Mouse (Mus musculus) central nervous system, embryonic 14 days (tissue): ENCODE measurements around the gene Bcl11b. TPM values are rescaled to one million over a fixed set of nuclear protein-coding genes. Genes with fewer than 3 reads are reported as not detected.

Experiments
- polyA plus RNA-seq: library from polyadenylated mRNA; depleted of rRNA; stranded (reverse); fragments of >200 nt; gene quantifications from 2 replicates; pipeline ENCODE4 v1.2.3, GENCODE M21; 2012; rRNA removed

The Bcl11b gene
- 44.0 and 66.4 TPM in 2 replicates for polyA plus RNA-seq

DNA sequence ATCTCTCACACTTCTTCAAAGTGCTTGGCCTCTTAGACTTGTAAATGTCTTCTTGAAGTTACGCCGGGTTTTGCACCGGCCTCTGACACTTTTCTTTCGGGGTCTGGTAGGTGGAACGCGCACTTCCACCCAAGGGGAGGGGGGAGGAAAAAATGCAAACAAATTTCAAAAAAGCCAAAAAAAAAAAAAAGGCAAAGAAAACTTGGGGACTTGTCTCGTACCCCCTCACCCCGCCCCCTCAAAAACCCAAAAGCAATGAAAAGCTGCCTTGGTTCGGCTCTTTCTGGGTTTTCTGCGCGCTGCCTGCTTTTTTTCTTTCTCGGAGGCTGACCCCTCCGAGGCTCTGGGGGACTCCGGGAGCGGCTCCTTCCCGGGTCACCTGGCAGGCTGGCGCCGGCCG lies at the start of gene Bcl11b:
Gene Bcl11b (minus strand): TSS at position 120 of the 400 bp plus-strand sequence.

Other genes starting within 250 kb of the Bcl11b start
- gene Setd3, start 175.7 kb upstream of the Bcl11b start, polyA plus RNA-seq = 70.6 and 76.4 TPM in 2 replicates
- gene Ccnk, start 176.0 kb upstream of the Bcl11b start, polyA plus RNA-seq = 36.0 and 36.5 TPM in 2 replicates